Mouse (Mus musculus) cerebellum, adult 2 months (tissue): ENCODE data around the gene Ube3b.

ENCODE experiments used
- CTCF ChIP-seq: fragments of 200-500 bp; IDR thresholded peaks from 2 replicates; pipeline ENCODE4 v1.5.1; 2011; ENCODE audit warnings: low read depth, mild to moderate bottlenecking, control low read depth, low read length, moderate library complexity, borderline replicate concordance; ENCODE audit not compliant: insufficient read depth
- POLR2A ChIP-seq: fragments of 200-500 bp; IDR thresholded peaks from 2 replicates; pipeline ENCODE4 v1.6.1; 2011; ENCODE audit warnings: low read length, control low read depth, borderline replicate concordance; ENCODE audit not compliant: insufficient read depth

GRCm38 (mm10) chr5:114378936-114379335 lies 1.5 kb upstream of the Ube3b start:
- TF ChIP-seq POLR2A (no peak), CTCF (no peak)
